Mouse (Mus musculus): ENCODE data around the gene Spn. TPM values are rescaled to one million over a fixed set of nuclear protein-coding genes. Genes with fewer than 3 reads are reported as not detected.

The Spn gene
- polyA plus RNA-seq, 1 experiment from 2014 or later = 5.5 TPM

- Histone ChIP-seq H3K9me3 (replicated peaks; ENCODE audit: control insufficient read depth, low read length) (no peaks in the 10 kb centered on the region), H3K36me3 (ENCODE audit: control insufficient read depth, insufficient read depth) (no peaks in the 10 kb centered on the region), H3K4me3 (ENCODE audit: low read depth, low read length) (no peak overlapping the region), H3K27me3 (ENCODE audit: control insufficient read depth, insufficient read depth, low read depth, low read length) (no peaks in the 10 kb centered on the region), H3K9ac (ENCODE audit: low read depth, low read length) (no peak overlapping the region), H3K4me2 (ENCODE audit: low read depth, low read length) (no peak overlapping the region), H3K4me1 (ENCODE audit: control insufficient read depth, low read depth, low read length) (peaks cover 24% of the 10 kb centered on the region), H3K27ac (ENCODE audit: low read length) (no peak overlapping the region)
- ATAC-seq (ENCODE audit: low read depth) = no peak
- WGBS (ENCODE audit: insufficient replicate concordance) = 33% methylated on average over 9 of the region's 9 CpGs
Measured at GRCm38 (mm10) chr7:127145387-127146266, 8.0 kb upstream of the Spn start.

GRCm38 (mm10) chr7:127144412-127144811, 6.8 kb upstream of the Spn start:
- 0 out of 2 replicates have a peak overlapping the region, but pooled peaks have one; percentile 1 for H3K4me2 ChIP-seq (ENCODE audit: low read depth, low read length)
- H3K4me1 ChIP-seq (ENCODE audit: control insufficient read depth, low read depth, low read length) = peaks cover 36% of the 10 kb centered on the region
- H3K27ac ChIP-seq (ENCODE audit: low read length) = 0 out of 2 replicates have a peak overlapping the region, but pooled peaks have one; percentile 2
- H3K4me3 ChIP-seq (ENCODE audit: low read depth, low read length) = no peak overlapping the region
- H3K9ac ChIP-seq (ENCODE audit: low read depth, low read length) = no peak overlapping the region
- peak; percentile 44 for ATAC-seq (ENCODE audit: low read depth)
- no peaks in the 10 kb centered on the region for H3K36me3 ChIP-seq (ENCODE audit: control insufficient read depth, insufficient read depth)
- WGBS (ENCODE audit: insufficient replicate concordance) = 31% methylated on average over 7 of the region's 7 CpGs
- H3K9me3 ChIP-seq (replicated peaks; ENCODE audit: control insufficient read depth, low read length) = no peaks in the 10 kb centered on the region
- no peaks in the 10 kb centered on the region for H3K27me3 ChIP-seq (ENCODE audit: control insufficient read depth, insufficient read depth, low read depth, low read length)

- H3K9ac ChIP-seq (ENCODE audit: low read depth, low read length) = no peak overlapping the region
- no peak for ATAC-seq (ENCODE audit: low read depth)
- H3K27me3 ChIP-seq (ENCODE audit: control insufficient read depth, insufficient read depth, low read depth, low read length) = no peaks in the 10 kb centered on the region
- no peaks in the 10 kb centered on the region for H3K9me3 ChIP-seq (replicated peaks; ENCODE audit: control insufficient read depth, low read length)
- WGBS (ENCODE audit: insufficient replicate concordance) = 45% methylated on average over 4 of the region's 4 CpGs
- no peaks in the 10 kb centered on the region for H3K36me3 ChIP-seq (ENCODE audit: control insufficient read depth, insufficient read depth)
- no peak overlapping the region for H3K4me3 ChIP-seq (ENCODE audit: low read depth, low read length)
- no peak overlapping the region for H3K4me2 ChIP-seq (ENCODE audit: low read depth, low read length)
- peaks cover 44% of the 10 kb centered on the region for H3K4me1 ChIP-seq (ENCODE audit: control insufficient read depth, low read depth, low read length)
- no peak overlapping the region for H3K27ac ChIP-seq (ENCODE audit: low read length)
Measured at GRCm38 (mm10) chr7:127142666-127143065, 5.0 kb upstream of the Spn start.

GRCm38 (mm10) chr7:127142214-127142613, 4.6 kb upstream of the Spn start:
- peaks cover 49% of the 10 kb centered on the region for H3K4me1 ChIP-seq (ENCODE audit: control insufficient read depth, low read depth, low read length)
- 11% methylated on average over 2 of the region's 2 CpGs for WGBS (ENCODE audit: insufficient replicate concordance)
- H3K36me3 ChIP-seq (ENCODE audit: control insufficient read depth, insufficient read depth) = no peaks in the 10 kb centered on the region
- H3K27me3 ChIP-seq (ENCODE audit: control insufficient read depth, insufficient read depth, low read depth, low read length) = no peaks in the 10 kb centered on the region
- no peak overlapping the region for H3K4me3 ChIP-seq (ENCODE audit: low read depth, low read length)
- no peak overlapping the region for H3K9ac ChIP-seq (ENCODE audit: low read depth, low read length)
- no peak for ATAC-seq (ENCODE audit: low read depth)
- H3K9me3 ChIP-seq (replicated peaks; ENCODE audit: control insufficient read depth, low read length) = no peaks in the 10 kb centered on the region
- peak overlapping the region; percentile 20; the same call in 1 of the 2 replicates for H3K27ac ChIP-seq (ENCODE audit: low read length)
- no peak overlapping the region for H3K4me2 ChIP-seq (ENCODE audit: low read depth, low read length)

- H3K4me2 ChIP-seq (ENCODE audit: low read depth, low read length) = no peak overlapping the region
- no peaks in the 10 kb centered on the region for H3K27me3 ChIP-seq (ENCODE audit: control insufficient read depth, insufficient read depth, low read depth, low read length)
- WGBS (ENCODE audit: insufficient replicate concordance) = 39% methylated on average over 7 of the region's 7 CpGs
- H3K4me3 ChIP-seq (ENCODE audit: low read depth, low read length) = no peak overlapping the region
- ATAC-seq (ENCODE audit: low read depth) = no peak
- H3K9ac ChIP-seq (ENCODE audit: low read depth, low read length) = no peak overlapping the region
- no peaks in the 10 kb centered on the region for H3K9me3 ChIP-seq (replicated peaks; ENCODE audit: control insufficient read depth, low read length)
- H3K27ac ChIP-seq (ENCODE audit: low read length) = peak overlapping the region; percentile 89
- no peaks in the 10 kb centered on the region for H3K36me3 ChIP-seq (ENCODE audit: control insufficient read depth, insufficient read depth)
- H3K4me1 ChIP-seq (ENCODE audit: control insufficient read depth, low read depth, low read length) = peaks cover 62% of the 10 kb centered on the region
Measured at GRCm38 (mm10) chr7:127140623-127141404, 3.2 kb upstream of the Spn start.

GRCm38 (mm10) chr7:127139562-127139961, 1.9 kb upstream of the Spn start:
- ATAC-seq (ENCODE audit: low read depth) = no peak
- Histone ChIP-seq H3K4me2 (ENCODE audit: low read depth, low read length) (peak overlapping the region; percentile 42), H3K4me1 (ENCODE audit: control insufficient read depth, low read depth, low read length) (peaks cover 68% of the 10 kb centered on the region), H3K36me3 (ENCODE audit: control insufficient read depth, insufficient read depth) (no peaks in the 10 kb centered on the region), H3K27me3 (ENCODE audit: control insufficient read depth, insufficient read depth, low read depth, low read length) (no peaks in the 10 kb centered on the region), H3K9me3 (replicated peaks; ENCODE audit: control insufficient read depth, low read length) (no peaks in the 10 kb centered on the region), H3K9ac (ENCODE audit: low read depth, low read length) (0 out of 2 replicates have a peak overlapping the region, but pooled peaks have one; percentile 15), H3K27ac (ENCODE audit: low read length) (peak overlapping the region; percentile 89), H3K4me3 (ENCODE audit: low read depth, low read length) (no peak overlapping the region)
- WGBS (ENCODE audit: insufficient replicate concordance) = 19% methylated on average over 5 of the region's 5 CpGs

- no peak overlapping the region for H3K4me3 ChIP-seq (ENCODE audit: low read depth, low read length)
- H3K9ac ChIP-seq (ENCODE audit: low read depth, low read length) = no peak overlapping the region
- 27% methylated on average over 7 of the region's 7 CpGs for whole genome bisulfite sequencing (ENCODE audit: insufficient replicate concordance)
- ATAC-seq (ENCODE audit: low read depth) = peak; percentile 44
- H3K9me3 ChIP-seq (replicated peaks; ENCODE audit: control insufficient read depth, low read length) = no peaks in the 10 kb centered on the region
- H3K4me2 ChIP-seq (ENCODE audit: low read depth, low read length) = peak overlapping the region; percentile 42
- H3K36me3 ChIP-seq (ENCODE audit: control insufficient read depth, insufficient read depth) = no peaks in the 10 kb centered on the region
- no peaks in the 10 kb centered on the region for H3K27me3 ChIP-seq (ENCODE audit: control insufficient read depth, insufficient read depth, low read depth, low read length)
- H3K4me1 ChIP-seq (ENCODE audit: control insufficient read depth, low read depth, low read length) = peaks cover 66% of the 10 kb centered on the region
- peak overlapping the region; percentile 89 for H3K27ac ChIP-seq (ENCODE audit: low read length)
Measured at GRCm38 (mm10) chr7:127139100-127139499, 1.5 kb upstream of the Spn start.

- WGBS (ENCODE audit: insufficient replicate concordance) = 46% methylated on average over 22 of the region's 22 CpGs
- Histone ChIP-seq H3K9ac (ENCODE audit: low read depth, low read length) (peak overlapping the region; percentile 47), H3K27me3 (ENCODE audit: control insufficient read depth, insufficient read depth, low read depth, low read length) (no peaks in the 10 kb centered on the region), H3K36me3 (ENCODE audit: control insufficient read depth, insufficient read depth) (no peaks in the 10 kb centered on the region), H3K9me3 (replicated peaks; ENCODE audit: control insufficient read depth, low read length) (no peaks in the 10 kb centered on the region), H3K4me3 (ENCODE audit: low read depth, low read length) (peak overlapping the region; percentile 56), H3K4me1 (ENCODE audit: control insufficient read depth, low read depth, low read length) (peaks cover 56% of the 10 kb centered on the region), H3K4me2 (ENCODE audit: low read depth, low read length) (peak overlapping the region; percentile 56), H3K27ac (ENCODE audit: low read length) (peak overlapping the region; percentile 83)
- no peak for ATAC-seq (ENCODE audit: low read depth)
Measured at GRCm38 (mm10) chr7:127136181-127137071, 1.2 kb downstream of the Spn start.

Measured in liver, embryonic 16.5 days (tissue).